Mouse (Mus musculus): Measurements from ENCODE around the gene Srsf12. TPM values are rescaled to one million over a fixed set of nuclear protein-coding genes. Genes with fewer than 3 reads are reported as not detected.

Srsf12 gene
- total RNA-seq, 2 experiments from 2014 or later = 0.08 TPM; not detected in 1

GRCm38 (mm10) chr4:33248062-33248889 lies 39.5 kb downstream of the Srsf12 start:
- DNase-seq (ENCODE audit: low spot score in 2 of 2) = peak; percentile 97 to 98

GRCm38 (mm10) chr4:33248915-33249314 lies 40.1 kb downstream of the Srsf12 start:
- DNase-seq (ENCODE audit: low spot score in 2 of 2) = no peak

GRCm38 (mm10) chr4:33249716-33250230 lies 41.0 kb downstream of the Srsf12 start:
- no peak for DNase-seq (ENCODE audit: low spot score in 2 of 2)

- no peak for DNase-seq (ENCODE audit: low spot score in 2 of 2)
Measured at GRCm38 (mm10) chr4:33250867-33251266, 42.1 kb downstream of the Srsf12 start.

- no peak for DNase-seq (ENCODE audit: low spot score in 2 of 2)
Measured at GRCm38 (mm10) chr4:33254706-33255105, 45.9 kb downstream of the Srsf12 start.

- no peak for DNase-seq (ENCODE audit: low spot score in 2 of 2)
Measured at GRCm38 (mm10) chr4:33257263-33257964, 48.6 kb downstream of the Srsf12 start.

- no peak for DNase-seq (ENCODE audit: low spot score in 2 of 2)
Measured at GRCm38 (mm10) chr4:33260311-33260710, 51.5 kb downstream of the Srsf12 start.

- peak; percentile 64 to 88 for DNase-seq (ENCODE audit: low spot score in 2 of 2)
Measured at GRCm38 (mm10) chr4:33261311-33261753, 52.5 kb downstream of the Srsf12 start.

- DNase-seq (ENCODE audit: low spot score in 2 of 2) = no peak
Measured at GRCm38 (mm10) chr4:33262897-33263296, 54.1 kb downstream of the Srsf12 start.

GRCm38 (mm10) chr4:33264979-33265726 lies 56.4 kb downstream of the Srsf12 start:
- DNase-seq (ENCODE audit: low spot score in 2 of 2) = no peak

- no peak for DNase-seq (ENCODE audit: low spot score in 2 of 2)
Measured at GRCm38 (mm10) chr4:33270386-33271314, 61.9 kb downstream of the Srsf12 start.

GRCm38 (mm10) chr4:33273437-33273836 lies 64.6 kb downstream of the Srsf12 start:
- no peak for DNase-seq (ENCODE audit: low spot score in 2 of 2)

GRCm38 (mm10) chr4:33281891-33282685 lies 73.3 kb downstream of the Srsf12 start:
- DNase-seq (ENCODE audit: low spot score in 2 of 2) = no peak

Other genes with a start within 250 kb of the Srsf12 start
- gene Rragd, start 226.0 kb upstream of the Srsf12 start, total RNA-seq (2021) = 10 to 100 TPM; 84.8 to 85.5 TPM
- gene Ube2j1, start 177.6 kb upstream of the Srsf12 start, total RNA-seq (2021) = 10 to 100 TPM; 59.7 to 65.8 TPM
- gene Gabrr2, start 146.0 kb upstream of the Srsf12 start, total RNA-seq (2021) = 1 to 10 TPM; 1.5 to 1.8 TPM
- gene Gabrr1, start 76.5 kb upstream of the Srsf12 start, total RNA-seq (2021) = under 1 TPM in 1 of 2 experiments, not detected in 1; 0.20 TPM
- gene Pm20d2, start 19.3 kb upstream of the Srsf12 start, total RNA-seq (2021) = 10 to 100 TPM; 28.8 to 35.2 TPM
- 100 to 1,000 TPM; 117 to 126 TPM for gene Pnrc1, start 81.2 kb downstream of the Srsf12 start, total RNA-seq (2021)
- gene Rngtt, start 101.3 kb downstream of the Srsf12 start, total RNA-seq (2021) = 10 to 100 TPM; 14.8 to 15.1 TPM

Data from gastrocnemius, postnatal 4 days (tissue).